Mouse (Mus musculus): ENCODE measurements at regions not wholly inside any gene's neighbourhood (a gene's known extent, or its start where the extent isn't known, plus 50 kb on each side); places are given as distances from the start of the nearest gene placed in this dataset.
A peak's percentile ranks its signal among the peaks of the same experiment; 100 is the strongest.

GRCm38 (mm10) chr3:34765151-34765550, 114.9 kb downstream of the Sox2 start:
- H3K4me1 ChIP-seq (replicated peaks) = no peaks in the 10 kb centered on the region
- no peaks in the 10 kb centered on the region for H3K27me3 ChIP-seq
- ATAC-seq (replicated peaks; ENCODE audit: insufficient number of reproducible peaks, insufficient read depth, low FRiP score, low read depth) = no peak
- H3K4me3 ChIP-seq = no peak overlapping the region
- no peaks in the 10 kb centered on the region for H3K9me3 ChIP-seq (replicated peaks)
- no peak overlapping the region for H3K4me2 ChIP-seq
- no peak overlapping the region for H3K9ac ChIP-seq
- no peak overlapping the region for H3K27ac ChIP-seq
- H3K36me3 ChIP-seq = no peaks in the 10 kb centered on the region
- 73% methylated on average over 6 of the region's 6 CpGs for WGBS

GRCm38 (mm10) chr3:34769818-34770217, 119.6 kb downstream of the Sox2 start:
- Histone ChIP-seq H3K9me3 (replicated peaks) (no peaks in the 10 kb centered on the region), H3K9ac (no peak overlapping the region), H3K36me3 (no peaks in the 10 kb centered on the region), H3K27ac (no peak overlapping the region), H3K4me3 (no peak overlapping the region), H3K27me3 (no peaks in the 10 kb centered on the region), H3K4me2 (no peak overlapping the region), H3K4me1 (replicated peaks) (0 out of 2 replicates have a peak, but pooled peaks cover 4% of the 10 kb centered on the region)
- no peak for ATAC-seq (replicated peaks; ENCODE audit: insufficient number of reproducible peaks, insufficient read depth, low FRiP score, low read depth)
- 29% methylated on average over 2 of the region's 3 CpGs for WGBS

- Histone ChIP-seq H3K9me3 (replicated peaks) (no peaks in the 10 kb centered on the region), H3K9ac (no peak overlapping the region), H3K27me3 (0 out of 2 replicates have a peak, but pooled peaks cover 2% of the 10 kb centered on the region), H3K27ac (no peak overlapping the region), H3K4me1 (replicated peaks) (0 out of 2 replicates have a peak, but pooled peaks cover 4% of the 10 kb centered on the region), H3K4me3 (no peak overlapping the region), H3K4me2 (no peak overlapping the region), H3K36me3 (no peaks in the 10 kb centered on the region)
- no peak for ATAC-seq (replicated peaks; ENCODE audit: insufficient number of reproducible peaks, insufficient read depth, low FRiP score, low read depth)
- 77% methylated on average over 6 of the region's 6 CpGs for WGBS
Measured at GRCm38 (mm10) chr3:34770271-34770670, 120.1 kb downstream of the Sox2 start.

- WGBS = 77% methylated on average over 3 of the region's 3 CpGs
- Histone ChIP-seq H3K4me1 (replicated peaks) (0 out of 2 replicates have a peak, but pooled peaks cover 4% of the 10 kb centered on the region), H3K4me3 (no peak overlapping the region), H3K27ac (no peak overlapping the region), H3K27me3 (0 out of 2 replicates have a peak, but pooled peaks cover 2% of the 10 kb centered on the region), H3K4me2 (no peak overlapping the region), H3K9ac (no peak overlapping the region), H3K36me3 (no peaks in the 10 kb centered on the region), H3K9me3 (replicated peaks) (no peaks in the 10 kb centered on the region)
- no peak for ATAC-seq (replicated peaks; ENCODE audit: insufficient number of reproducible peaks, insufficient read depth, low FRiP score, low read depth)
Measured at GRCm38 (mm10) chr3:34772035-34772434, 121.8 kb downstream of the Sox2 start.

GRCm38 (mm10) chr3:34773678-34774425, 123.6 kb downstream of the Sox2 start:
- Histone ChIP-seq H3K9me3 (replicated peaks) (no peaks in the 10 kb centered on the region), H3K4me2 (peak overlapping the region; percentile 46), H3K4me1 (replicated peaks) (0 out of 2 replicates have a peak, but pooled peaks cover 4% of the 10 kb centered on the region), H3K9ac (no peak overlapping the region), H3K27ac (no peak overlapping the region), H3K4me3 (peak overlapping the region; percentile 15; the same call in 1 of the 2 replicates), H3K36me3 (no peaks in the 10 kb centered on the region), H3K27me3 (0 out of 2 replicates have a peak, but pooled peaks cover 2% of the 10 kb centered on the region)
- 18% methylated on average over 23 of the region's 23 CpGs for WGBS
- ATAC-seq (replicated peaks; ENCODE audit: insufficient number of reproducible peaks, insufficient read depth, low FRiP score, low read depth) = peak; percentile 60; the same call in 1 of the 2 replicates

- 83% methylated on average over 6 of the region's 6 CpGs for WGBS
- ATAC-seq (replicated peaks; ENCODE audit: insufficient number of reproducible peaks, insufficient read depth, low FRiP score, low read depth) = no peak
Measured at GRCm38 (mm10) chr3:34781770-34782169, 131.6 kb downstream of the Sox2 start.

GRCm38 (mm10) chr3:34783398-34783797, 133.2 kb downstream of the Sox2 start:
- Histone ChIP-seq H3K27ac (no peak overlapping the region), H3K4me2 (no peak overlapping the region), H3K9ac (no peak overlapping the region), H3K4me3 (no peak overlapping the region), H3K27me3 (no peaks in the 10 kb centered on the region), H3K4me1 (replicated peaks) (no peaks in the 10 kb centered on the region), H3K36me3 (no peaks in the 10 kb centered on the region), H3K9me3 (replicated peaks) (no peaks in the 10 kb centered on the region)
- WGBS = 73% methylated on average over 1 of the region's 1 CpGs
- no peak for ATAC-seq (replicated peaks; ENCODE audit: insufficient number of reproducible peaks, insufficient read depth, low FRiP score, low read depth)

More at GRCm38 (mm10) chr3:34781770-34782169, 131.6 kb downstream of the Sox2 start:
- no peak overlapping the region for H3K4me2 ChIP-seq
- H3K36me3 ChIP-seq = no peaks in the 10 kb centered on the region
- no peaks in the 10 kb centered on the region for H3K9me3 ChIP-seq (replicated peaks)
- H3K27ac ChIP-seq = no peak overlapping the region
- no peaks in the 10 kb centered on the region for H3K4me1 ChIP-seq (replicated peaks)
- H3K9ac ChIP-seq = no peak overlapping the region
- no peaks in the 10 kb centered on the region for H3K27me3 ChIP-seq
- no peak overlapping the region for H3K4me3 ChIP-seq

GRCm38 (mm10) chr3:34787211-34787610, 137.0 kb downstream of the Sox2 start:
- Histone ChIP-seq H3K36me3 (no peaks in the 10 kb centered on the region), H3K27me3 (no peaks in the 10 kb centered on the region), H3K4me1 (replicated peaks) (no peaks in the 10 kb centered on the region), H3K4me2 (no peak overlapping the region), H3K27ac (no peak overlapping the region), H3K9ac (no peak overlapping the region), H3K9me3 (replicated peaks) (no peaks in the 10 kb centered on the region), H3K4me3 (no peak overlapping the region)
- 87% methylated on average over 3 of the region's 3 CpGs for WGBS
- no peak for ATAC-seq (replicated peaks; ENCODE audit: insufficient number of reproducible peaks, insufficient read depth, low FRiP score, low read depth)

- Histone ChIP-seq H3K4me2 (peak overlapping the region; percentile 78), H3K36me3 (no peaks in the 10 kb centered on the region), H3K4me3 (peak overlapping the region; percentile 47), H3K9ac (0 out of 2 replicates have a peak overlapping the region, but pooled peaks have one; percentile 31), H3K9me3 (replicated peaks) (no peaks in the 10 kb centered on the region), H3K27ac (no peak overlapping the region), H3K27me3 (peaks cover 13% of the 10 kb centered on the region; the same call in 1 of the 2 replicates), H3K4me1 (replicated peaks) (0 out of 2 replicates have a peak, but pooled peaks cover 5% of the 10 kb centered on the region)
- peak; percentile 78; the same call in 1 of the 2 replicates for ATAC-seq (replicated peaks; ENCODE audit: insufficient number of reproducible peaks, insufficient read depth, low FRiP score, low read depth)
- WGBS = 23% methylated on average over 23 of the region's 23 CpGs
Measured at GRCm38 (mm10) chr3:34795103-34795983, 145.1 kb downstream of the Sox2 start.

GRCm38 (mm10) chr3:34795984-34796266, 145.7 kb downstream of the Sox2 start:
- H3K4me1 ChIP-seq (replicated peaks) = 0 out of 2 replicates have a peak, but pooled peaks cover 5% of the 10 kb centered on the region
- H3K9ac ChIP-seq = no peak overlapping the region
- ATAC-seq (replicated peaks; ENCODE audit: insufficient number of reproducible peaks, insufficient read depth, low FRiP score, low read depth) = no peak
- peak overlapping the region; percentile 78 for H3K4me2 ChIP-seq
- H3K36me3 ChIP-seq = no peaks in the 10 kb centered on the region
- H3K27ac ChIP-seq = no peak overlapping the region
- no peaks in the 10 kb centered on the region for H3K9me3 ChIP-seq (replicated peaks)
- peaks cover 13% of the 10 kb centered on the region; the same call in 1 of the 2 replicates for H3K27me3 ChIP-seq
- 12% methylated on average over 5 of the region's 5 CpGs for whole genome bisulfite sequencing
- H3K4me3 ChIP-seq = peak overlapping the region; percentile 47

- H3K36me3 ChIP-seq = no peaks in the 10 kb centered on the region
- H3K4me3 ChIP-seq = no peak overlapping the region
- 20% methylated on average over 6 of the region's 6 CpGs for WGBS
- H3K27me3 ChIP-seq = peaks cover 13% of the 10 kb centered on the region; the same call in 1 of the 2 replicates
- H3K4me2 ChIP-seq = no peak overlapping the region
- no peak overlapping the region for H3K9ac ChIP-seq
- H3K4me1 ChIP-seq (replicated peaks) = no peaks in the 10 kb centered on the region
- no peak for ATAC-seq (replicated peaks; ENCODE audit: insufficient number of reproducible peaks, insufficient read depth, low FRiP score, low read depth)
- H3K9me3 ChIP-seq (replicated peaks) = no peaks in the 10 kb centered on the region
- H3K27ac ChIP-seq = no peak overlapping the region
Measured at GRCm38 (mm10) chr3:34808833-34809232, 158.6 kb downstream of the Sox2 start.

All from heart, embryonic 15.5 days (tissue).